Mouse (Mus musculus) CH12.LX (cell line): ENCODE measurements at regions not wholly inside any gene's neighbourhood (a gene's known extent, or its start where the extent isn't known, plus 50 kb on each side); places are given as distances from the start of the nearest gene placed in this dataset.

Experiments used
- DNase-seq: peaks from one replicate; pipeline ENCODE4 v3.0.0-alpha.2; 2013; ENCODE audit errors: extremely low read depth
- H3K27ac ChIP-seq: 2 replicates; pipeline ENCODE4 v1.5.1; 2012; ENCODE audit warnings: low read depth, mild to moderate bottlenecking, control low read depth, moderate library complexity; ENCODE audit not compliant: insufficient read depth
- H3K27me3 ChIP-seq: replicated peaks from 2 replicates; pipeline ENCODE3; 2012; ENCODE audit warnings: inconsistent platforms
- H3K36me3 ChIP-seq, 2 experiments: replicated peaks in 1 of 2; 2 replicates each; pipeline versions ENCODE3 to v1.6.1; 2012; ENCODE audit warnings: inconsistent platforms in 1 of 2, low read length in 1 of 2, mild to moderate bottlenecking in 1 of 2, mixed read lengths in 1 of 2, moderate library complexity in 1 of 2; ENCODE audit not compliant: control insufficient read depth in 1 of 2, insufficient read depth in 1 of 2
- H3K4me1 ChIP-seq, 2 experiments: 2 replicates each; pipeline ENCODE4 v1.6.1; 2012; ENCODE audit warnings: inconsistent platforms in 1 of 2, moderate library complexity in 1 of 2; ENCODE audit not compliant: insufficient read depth in 2 of 2, control insufficient read depth in 1 of 2
- H3K4me2 ChIP-seq: 2 replicates; pipeline ENCODE4 v1.6.1; 2012; ENCODE audit warnings: low read depth, mild to moderate bottlenecking, control low read depth; ENCODE audit not compliant: poor library complexity, insufficient read depth, severe bottlenecking
- H3K4me3 ChIP-seq, 3 experiments: fragments of 150-350 bp in 1 of 3; sonication (generic) in 1 of 3; replicated peaks in 1 of 3; 2 replicates each; pipeline versions ENCODE3 to v1.5.1; 2011 to 2012; ENCODE audit warnings: low read depth in 2 of 3, low read length in 2 of 3, mild to moderate bottlenecking in 2 of 3, moderate library complexity in 2 of 3, control low read depth in 1 of 3, improper control_type of control experiment in 1 of 3, inconsistent platforms in 1 of 3, mixed read lengths in 1 of 3; ENCODE audit not compliant: poor library complexity in 1 of 3
- H3K79me2 ChIP-seq: replicated peaks from 2 replicates; pipeline ENCODE4 v1.6.1; 2012; ENCODE audit warnings: mild to moderate bottlenecking, moderate library complexity; ENCODE audit not compliant: control insufficient read depth, poor library complexity, insufficient read depth, severe bottlenecking; ENCODE audit errors: extremely low read depth
- H3K9ac ChIP-seq: 2 replicates; pipeline ENCODE4 v1.6.1; 2012; ENCODE audit warnings: low read depth, mild to moderate bottlenecking, control low read depth, moderate library complexity; ENCODE audit not compliant: insufficient read depth
- H3K9me3 ChIP-seq: replicated peaks from 2 replicates; pipeline ENCODE3; 2012; ENCODE audit warnings: low read length, inconsistent platforms, mixed read lengths
- E2F4 ChIP-seq: IDR thresholded peaks from 2 replicates; pipeline ENCODE4 v1.6.1; 2011; ENCODE audit warnings: low read depth, low read length, improper control_type of control experiment; ENCODE audit not compliant: insufficient replicate concordance
- JUND ChIP-seq: conservative IDR thresholded peaks from 2 replicates; pipeline ENCODE4 v1.6.1; 2011; ENCODE audit warnings: low read depth, low read length, improper control_type of control experiment
- KAT2A ChIP-seq: IDR thresholded peaks from 2 replicates; pipeline ENCODE4 v1.6.1; 2012; ENCODE audit warnings: low read length, improper control_type of control experiment, inconsistent platforms; ENCODE audit not compliant: insufficient replicate concordance
- MAZ ChIP-seq: IDR thresholded peaks from 2 replicates; pipeline ENCODE4 v1.6.1; 2012; ENCODE audit warnings: low read depth, mild to moderate bottlenecking, inconsistent platforms, low read length, improper control_type of control experiment, moderate library complexity
- SIN3A ChIP-seq: IDR thresholded peaks from 2 replicates; pipeline ENCODE4 v1.6.1; 2012; ENCODE audit warnings: low read length, improper control_type of control experiment, inconsistent platforms
- TBP ChIP-seq: conservative IDR thresholded peaks from 2 replicates; pipeline ENCODE4 v1.6.1; 2011; ENCODE audit warnings: low read depth, low read length, improper control_type of control experiment
- UBTF ChIP-seq: IDR thresholded peaks from 2 replicates; pipeline ENCODE4 v1.6.1; 2012; ENCODE audit warnings: low read depth, mild to moderate bottlenecking, inconsistent platforms, low read length, improper control_type of control experiment, moderate library complexity
- USF2 ChIP-seq: conservative IDR thresholded peaks from 2 replicates; pipeline ENCODE4 v1.6.1; 2011; ENCODE audit warnings: low read depth, low read length, improper control_type of control experiment
- ZKSCAN1 ChIP-seq: IDR thresholded peaks from 2 replicates; pipeline ENCODE4 v1.6.1; 2012; ENCODE audit warnings: low read depth, inconsistent platforms, low read length, improper control_type of control experiment, borderline replicate concordance
- dilution Hi-C: fragments of 300-500 bp; cut with MboI; formaldehyde crosslinking; loops from 2 replicates; pipeline ENCODE4 v1.14.3; 2020; ENCODE audit warnings: low sequenced_read_pairs; ENCODE audit not compliant: extremely low pct_unique_long_range_greater_than_20kb, extremely low pct_ligation_motif_present
- in situ Hi-C: fragments of 300-500 bp; cut with MboI; formaldehyde crosslinking; loops from 3 replicates; pipeline ENCODE4 v1.14.3; 2019; ENCODE audit warnings: low sequenced_read_pairs, low pct_ligation_motif_present, low pct_unique_long_range_greater_than_20kb, mixed read lengths

GRCm38 (mm10) chr6:123971180-123971579, 53.2 kb upstream of the Vmn2r26 start:
- TF ChIP-seq TBP = no peak
- no peak for TF ChIP-seq UBTF
- no peak for TF ChIP-seq JUND
- TF ChIP-seq USF2 = no peak
- TF ChIP-seq MAZ = no peak
- TF ChIP-seq KAT2A = no peak
- no peak for TF ChIP-seq ZKSCAN1
- no peak for TF ChIP-seq SIN3A
- TF ChIP-seq E2F4 = no peak
- Histone ChIP-seq H3K79me2 (no peaks in the 10 kb centered on the region), H3K9me3 (no peaks in the 10 kb centered on the region), H3K36me3 (no peaks in the 10 kb centered on the region), H3K27ac (no peak overlapping the region), H3K27me3 (peaks cover 6% of the 10 kb centered on the region), H3K4me3 (no peak overlapping the region), H3K9ac (no peak overlapping the region), H3K4me2 (no peak overlapping the region), H3K4me1 (no peaks in the 10 kb centered on the region)
- in situ Hi-C loops = no loop called here
- dilution Hi-C loops = no loop called here
- no peak for DNase-seq
